Mouse (Mus musculus): ENCODE results near the gene Rtl8b. TPM values are rescaled to one million over a fixed set of nuclear protein-coding genes. Genes with fewer than 3 reads are reported as not detected.

The Rtl8b gene
- 259 and 263 TPM in 2 replicates for polyA plus RNA-seq (2012; rRNA removed)

DNA sequence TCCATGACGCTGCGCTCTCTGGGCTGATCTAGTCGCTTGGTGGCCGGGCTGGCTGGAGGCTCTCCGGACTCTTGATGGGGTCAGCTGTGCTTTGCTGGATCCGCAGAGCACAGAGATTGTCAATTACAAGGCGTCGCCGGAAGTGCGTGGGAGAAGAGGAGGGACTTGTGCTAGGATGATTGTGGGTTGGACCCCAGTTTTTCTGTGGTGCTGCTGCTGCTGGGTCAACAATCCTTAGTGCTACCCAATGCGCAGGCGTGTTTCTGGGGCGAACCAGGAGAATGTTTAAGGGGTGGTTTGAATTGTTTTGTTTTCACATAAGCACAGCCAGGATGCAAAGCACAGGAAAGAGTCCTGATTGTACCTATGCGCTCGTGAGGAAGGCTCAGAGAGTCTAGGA lies at the start of gene Rtl8b:
TSS of gene Rtl8b (minus strand) at position 115 of the 400 bp plus-strand sequence.

DNA sequence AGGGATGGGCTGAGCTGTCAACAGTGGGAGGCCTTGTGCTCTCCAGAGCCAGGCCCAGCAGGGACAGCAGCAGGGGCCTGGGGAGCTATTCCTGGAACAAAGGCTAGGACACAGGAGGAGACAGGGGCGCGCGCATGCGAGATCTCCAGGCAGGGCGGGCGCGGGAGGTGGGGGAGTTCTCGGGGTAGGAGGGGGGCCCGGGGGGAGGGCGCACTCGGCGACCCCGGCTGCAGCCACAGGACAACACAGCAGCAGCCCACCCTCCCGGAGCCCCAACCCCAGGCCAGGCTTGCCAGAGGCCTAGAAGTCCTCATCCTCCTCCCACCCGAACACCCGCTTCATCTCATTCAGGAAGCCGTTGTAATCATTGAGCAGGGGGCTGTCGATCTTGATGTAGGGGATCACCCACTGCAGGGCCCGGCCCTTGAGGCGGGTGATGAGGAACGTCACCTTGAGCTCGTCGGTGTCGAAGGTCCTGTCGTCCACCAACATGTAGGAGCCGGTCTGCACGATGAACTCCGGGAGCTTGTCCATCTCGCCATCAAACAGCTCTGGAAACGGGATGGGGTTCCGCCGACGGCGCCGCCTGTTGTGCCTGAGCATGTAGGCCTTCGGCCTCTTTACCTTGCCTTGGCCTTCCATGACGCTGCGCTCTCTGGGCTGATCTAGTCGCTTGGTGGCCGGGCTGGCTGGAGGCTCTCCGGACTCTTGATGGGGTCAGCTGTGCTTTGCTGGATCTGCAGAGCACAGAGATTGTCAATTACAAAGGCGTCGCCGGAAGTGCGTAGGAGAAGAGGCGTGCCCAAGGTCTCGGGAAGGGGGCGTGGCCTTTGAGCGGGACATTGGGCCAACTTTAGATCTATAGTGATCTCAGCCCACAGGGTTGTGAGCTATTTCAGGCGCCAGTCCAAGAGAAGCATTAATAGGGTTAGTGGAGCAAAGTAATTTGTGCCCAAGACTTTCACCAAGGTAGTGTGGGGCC lies 26.9 kb downstream of the Rtl8b start, which contains the start of gene Rtl8a:
TSS of gene Rtl8a (minus strand) at position 703 of the 982 bp plus-strand sequence.

Other genes with a start within 250 kb of the Rtl8b start
- not detected in 2 replicates for gene Etd, start 235.5 kb downstream of the Rtl8b start, polyA plus RNA-seq (2012; rRNA removed)
- 176 and 185 TPM in 2 replicates for gene Rtl8c, start 62.4 kb downstream of the Rtl8b start, polyA plus RNA-seq (2012; rRNA removed)
- not detected in 2 replicates for gene Gm14597, start 61.4 kb downstream of the Rtl8b start, polyA plus RNA-seq (2012; rRNA removed)
- 241 and 255 TPM in 2 replicates for gene Rtl8a, start 26.7 kb downstream of the Rtl8b start, polyA plus RNA-seq (2012; rRNA removed)
- gene 4930502E18Rik, start 54.4 kb upstream of the Rtl8b start, polyA plus RNA-seq (2012; rRNA removed): 0.10 and 0.11 TPM in 2 replicates
- not detected in 2 replicates for gene 1700013H16Rik, start 87.4 kb upstream of the Rtl8b start, polyA plus RNA-seq (2012; rRNA removed)
- 0.04 TPM in 1 of 2 replicates, not detected in the other for gene Zfp36l3, start 106.0 kb upstream of the Rtl8b start, polyA plus RNA-seq (2012; rRNA removed)
- 0.98 and 1.6 TPM in 2 replicates for gene Xlr, start 127.3 kb upstream of the Rtl8b start, polyA plus RNA-seq (2012; rRNA removed)

Measured in central nervous system, embryonic 14 days (tissue).